Mouse (Mus musculus) liver, embryonic 13.5 days (tissue): ENCODE data around the gene Ptpdc1. TPM values are rescaled to one million over a fixed set of nuclear protein-coding genes. Genes with fewer than 3 reads are reported as not detected.
A peak's percentile ranks its signal among the peaks of the same experiment; 100 is the strongest.

ENCODE experiments used
- ATAC-seq: fragments of 200-750 bp; cut with Nextera tagmentation; 2 replicates; pipeline ENCODE4 v1.8.0; 2017; ENCODE audit warnings: low read depth, mild to moderate bottlenecking, moderate number of reproducible peaks, moderate library complexity
- DNase-seq: peaks from one replicate; pipeline ENCODE4 v3.0.0; 2022
- H3K27ac ChIP-seq: fragments of 300-500 bp; sonication (generic); 2 replicates; pipeline ENCODE4 v1.5.1; 2015; ENCODE audit warnings: moderate library complexity, mild to moderate bottlenecking, inconsistent platforms
- H3K27me3 ChIP-seq: fragments of 300-500 bp; sonication (generic); 2 replicates; pipeline ENCODE4 v1.6.1; 2015; ENCODE audit warnings: mild to moderate bottlenecking, inconsistent platforms
- H3K36me3 ChIP-seq: fragments of 300-500 bp; sonication (generic); 2 replicates; pipeline ENCODE4 v1.6.1; 2015; ENCODE audit warnings: mild to moderate bottlenecking, inconsistent platforms
- H3K4me1 ChIP-seq: fragments of 300-500 bp; sonication (generic); replicated peaks from 2 replicates; pipeline ENCODE4 v1.6.1; 2015; ENCODE audit warnings: inconsistent platforms
- H3K4me2 ChIP-seq: fragments of 300-500 bp; sonication (generic); 2 replicates; pipeline ENCODE4 v1.6.1; 2015; ENCODE audit warnings: inconsistent platforms, mild to moderate bottlenecking, moderate library complexity
- H3K4me3 ChIP-seq: fragments of 300-500 bp; sonication (generic); replicated peaks from 2 replicates; pipeline ENCODE4 v1.5.1; 2015; ENCODE audit warnings: mild to moderate bottlenecking, inconsistent platforms
- H3K9ac ChIP-seq: fragments of 300-500 bp; sonication (generic); 2 replicates; pipeline ENCODE4 v1.6.1; 2015; ENCODE audit warnings: mild to moderate bottlenecking, inconsistent platforms
- H3K9me3 ChIP-seq: fragments of 300-500 bp; sonication (generic); replicated peaks from 2 replicates; pipeline ENCODE4 v1.6.1; 2016; ENCODE audit warnings: inconsistent platforms
- WGBS: fragments of 180-500 bp; shearing (Covaris S2); methylation state at CpG from one replicate; pipeline ENCODE4 v1.1.7; 2015; ENCODE audit not compliant: insufficient replicate concordance; 5-methylcytosine and 5-hydroxymethylcytosine counted together
- polyA plus RNA-seq: library from polyadenylated mRNA; unstranded; fragments of >200 nt; fragmentation: Nextera tagmentation; extraction: Ambion mirVana; gene quantifications from 2 replicates; pipeline ENCODE4 v1.2.1, GENCODE M21; 2015

Ptpdc1 gene
- polyA plus RNA-seq, 1 experiment from 2014 or later, result 0.53 TPM

DNA sequence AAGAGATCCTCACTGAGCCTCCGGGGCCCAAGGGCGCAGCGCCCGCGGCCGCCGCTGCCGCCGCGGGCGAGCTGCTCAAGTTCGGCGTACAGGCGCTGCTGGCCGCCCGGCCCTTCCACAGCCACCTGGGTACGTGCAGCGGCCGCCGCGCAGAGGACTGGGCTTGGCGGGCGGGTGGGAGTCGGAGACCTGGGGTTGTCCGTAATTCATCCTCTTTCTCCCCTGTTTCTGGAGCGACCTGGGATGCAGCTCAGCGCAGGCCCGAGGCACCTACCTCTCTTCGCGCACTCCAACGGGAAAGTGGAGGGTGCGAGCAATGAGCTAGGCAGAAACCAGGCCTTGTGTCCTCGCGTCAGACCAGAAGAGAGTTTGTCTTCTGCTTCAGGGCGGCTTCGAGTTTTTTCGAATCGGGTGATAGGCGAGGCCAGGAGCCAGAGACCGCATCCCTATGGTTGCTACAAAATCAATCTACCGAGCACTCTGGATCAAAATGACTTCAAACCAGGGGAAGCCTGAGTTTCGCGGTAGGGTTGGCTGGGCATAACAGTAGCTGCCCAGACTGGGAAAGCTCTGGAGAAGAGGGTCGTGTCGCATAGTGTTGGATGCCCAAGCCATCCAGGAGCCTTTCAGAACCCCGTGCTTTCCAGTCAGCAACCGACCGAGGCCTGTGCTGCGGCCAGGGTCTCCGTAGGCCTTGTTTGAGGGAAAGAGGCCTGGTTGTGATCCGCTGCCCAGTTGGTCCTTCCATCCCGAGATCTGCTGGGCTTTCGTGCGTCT lies 37.9 kb upstream of the Ptpdc1 start:
- H3K36me3 ChIP-seq, result no peaks in the 10 kb centered on the region
- peak overlapping the region; percentile 33 for H3K4me3 ChIP-seq
- no peaks in the 10 kb centered on the region for H3K9me3 ChIP-seq
- H3K27me3 ChIP-seq, result peaks cover 100% of the 10 kb centered on the region
- no peak for DNase-seq
- ATAC-seq, result no peak
- H3K9ac ChIP-seq, result no peak overlapping the region; the same call in 1 of the 2 replicates
- peak overlapping the region; percentile 51 for H3K4me2 ChIP-seq
- H3K27ac ChIP-seq, result no peak overlapping the region
- 2% methylated on average over 50 of the region's 54 CpGs for WGBS
- H3K4me1 ChIP-seq, result peaks cover 10% of the 10 kb centered on the region; the same call in 1 of the 2 replicates

DNA sequence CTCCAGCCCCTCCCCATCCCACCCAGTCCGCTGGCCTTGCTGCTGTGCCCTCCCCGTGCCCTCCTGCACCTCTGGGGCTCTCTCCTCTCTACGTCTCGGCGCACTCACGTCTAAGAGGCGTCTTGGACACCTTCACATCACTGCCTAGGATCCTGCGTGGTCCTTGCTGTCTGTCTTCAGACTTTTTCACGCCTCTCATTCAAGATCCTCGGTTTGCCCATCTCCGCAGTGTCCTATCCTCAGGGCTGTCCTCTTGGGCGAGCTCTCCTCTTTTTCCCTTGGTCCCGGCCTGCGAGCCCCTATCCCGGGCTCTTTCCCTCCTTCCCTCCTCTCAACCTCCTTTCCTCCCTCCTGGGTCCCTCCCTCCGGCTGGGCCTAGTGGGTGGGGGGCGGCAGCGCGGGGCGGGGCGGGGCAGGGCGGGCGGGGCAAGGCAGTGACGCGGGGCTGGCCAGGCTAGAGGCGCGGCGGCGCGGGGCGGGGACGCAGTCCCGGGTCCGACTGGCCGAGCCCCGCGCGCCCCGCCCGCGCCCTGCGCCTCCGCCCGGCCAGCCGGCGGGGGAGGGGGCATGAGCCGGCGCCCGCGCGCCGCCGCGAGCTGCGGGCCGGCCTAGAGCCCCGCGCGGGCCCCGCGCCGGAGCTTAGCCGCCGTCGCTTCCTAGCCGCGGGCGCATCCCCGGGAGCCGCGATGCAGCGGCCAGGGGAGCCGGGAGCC lies 37.1 kb upstream of the Ptpdc1 start, which contains the start of gene Barx1:
Barx1 (plus strand) TSS at position 568 of the 713 bp plus-strand sequence.
- WGBS, result under 1% methylated on average over 70 of the region's 73 CpGs
- H3K4me1 ChIP-seq, result peaks cover 10% of the 10 kb centered on the region; the same call in 1 of the 2 replicates
- ATAC-seq (no peak), DNase-seq (no peak)
- H3K4me3 ChIP-seq, result peak within 1 kb of the TSS; percentile 33
- H3K9ac ChIP-seq, result no peak within 1 kb of the TSS; the same call in 1 of the 2 replicates
- H3K27ac ChIP-seq, result no peak within 1 kb of the TSS
- H3K27me3 ChIP-seq, result peaks cover 100% of the 10 kb centered on the region
- no peaks in the 10 kb centered on the region for H3K9me3 ChIP-seq
- H3K36me3 ChIP-seq, result no peaks in the 10 kb centered on the region
- H3K4me2 ChIP-seq, result peak within 1 kb of the TSS; percentile 51

GRCm38 (mm10) chr13:48661561-48661960 lies 36.1 kb upstream of the Ptpdc1 start:
- Histone ChIP-seq H3K4me1 (peaks cover 10% of the 10 kb centered on the region; the same call in 1 of the 2 replicates), H3K4me2 (no peak overlapping the region), H3K9ac (no peak overlapping the region), H3K27ac (no peak overlapping the region), H3K4me3 (no peak overlapping the region), H3K9me3 (no peaks in the 10 kb centered on the region), H3K36me3 (no peaks in the 10 kb centered on the region), H3K27me3 (peaks cover 100% of the 10 kb centered on the region)
- ATAC-seq, result no peak
- WGBS, result 5% methylated on average over 1 of the region's 1 CpGs
- no peak for DNase-seq

- DNase-seq, result no peak
Measured at GRCm38 (mm10) chr13:48660741-48661140, 35.3 kb upstream of the Ptpdc1 start.

DNA sequence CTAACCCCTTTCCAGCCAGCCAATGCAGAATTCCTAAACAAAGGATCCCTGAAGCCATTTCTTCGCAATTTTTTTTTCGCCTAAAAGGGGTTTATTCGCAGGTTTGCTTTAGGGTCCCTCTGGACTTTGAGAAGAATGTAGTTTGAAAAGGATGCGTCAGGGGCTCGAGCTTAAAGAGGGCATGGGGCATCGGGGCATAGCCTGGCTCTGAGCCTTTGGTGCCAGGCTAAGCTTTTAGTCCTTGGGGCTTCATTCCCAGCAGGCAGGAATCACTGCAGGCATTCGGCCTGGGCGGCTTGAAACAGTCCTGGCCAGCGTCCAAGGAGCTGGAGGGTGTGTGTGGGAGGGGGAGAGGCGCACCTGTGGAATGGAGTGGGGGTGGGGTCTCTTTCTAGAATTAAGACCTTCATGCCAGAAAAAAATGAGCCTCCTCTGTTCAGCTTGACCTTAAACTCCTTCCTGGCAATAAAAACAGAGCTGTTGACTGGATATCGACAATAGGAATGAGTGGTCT lies 34.8 kb upstream of the Ptpdc1 start:
- Histone ChIP-seq H3K27me3 (peaks cover 100% of the 10 kb centered on the region), H3K9ac (no peak overlapping the region), H3K36me3 (no peaks in the 10 kb centered on the region), H3K27ac (no peak overlapping the region), H3K9me3 (no peaks in the 10 kb centered on the region), H3K4me1 (peaks cover 10% of the 10 kb centered on the region; the same call in 1 of the 2 replicates), H3K4me2 (no peak overlapping the region), H3K4me3 (no peak overlapping the region)
- ATAC-seq, result no peak
- no peak for DNase-seq
- WGBS, result 3% methylated on average over 11 of the region's 11 CpGs

More at GRCm38 (mm10) chr13:48660741-48661140, 35.3 kb upstream of the Ptpdc1 start:
- ATAC-seq, result no peak
- Histone ChIP-seq H3K36me3 (no peaks in the 10 kb centered on the region), H3K9ac (no peak overlapping the region), H3K4me1 (peaks cover 10% of the 10 kb centered on the region; the same call in 1 of the 2 replicates), H3K9me3 (no peaks in the 10 kb centered on the region), H3K4me3 (no peak overlapping the region), H3K27ac (no peak overlapping the region), H3K27me3 (peaks cover 100% of the 10 kb centered on the region), H3K4me2 (no peak overlapping the region)
- WGBS, result 13% methylated on average over 6 of the region's 6 CpGs

- Histone ChIP-seq H3K27ac (no peak overlapping the region), H3K9me3 (no peaks in the 10 kb centered on the region), H3K36me3 (no peaks in the 10 kb centered on the region), H3K9ac (no peak overlapping the region), H3K4me1 (peaks cover 7% of the 10 kb centered on the region; the same call in 1 of the 2 replicates), H3K4me3 (0 out of 2 replicates have a peak overlapping the region, but pooled peaks have one; percentile 6), H3K4me2 (peak overlapping the region; percentile 30; the same call in 1 of the 2 replicates), H3K27me3 (peaks cover 100% of the 10 kb centered on the region)
- ATAC-seq, result no peak
- WGBS, result 2% methylated on average over 38 of the region's 38 CpGs
- DNase-seq, result no peak
Measured at GRCm38 (mm10) chr13:48659254-48660220, 34.1 kb upstream of the Ptpdc1 start.

DNA sequence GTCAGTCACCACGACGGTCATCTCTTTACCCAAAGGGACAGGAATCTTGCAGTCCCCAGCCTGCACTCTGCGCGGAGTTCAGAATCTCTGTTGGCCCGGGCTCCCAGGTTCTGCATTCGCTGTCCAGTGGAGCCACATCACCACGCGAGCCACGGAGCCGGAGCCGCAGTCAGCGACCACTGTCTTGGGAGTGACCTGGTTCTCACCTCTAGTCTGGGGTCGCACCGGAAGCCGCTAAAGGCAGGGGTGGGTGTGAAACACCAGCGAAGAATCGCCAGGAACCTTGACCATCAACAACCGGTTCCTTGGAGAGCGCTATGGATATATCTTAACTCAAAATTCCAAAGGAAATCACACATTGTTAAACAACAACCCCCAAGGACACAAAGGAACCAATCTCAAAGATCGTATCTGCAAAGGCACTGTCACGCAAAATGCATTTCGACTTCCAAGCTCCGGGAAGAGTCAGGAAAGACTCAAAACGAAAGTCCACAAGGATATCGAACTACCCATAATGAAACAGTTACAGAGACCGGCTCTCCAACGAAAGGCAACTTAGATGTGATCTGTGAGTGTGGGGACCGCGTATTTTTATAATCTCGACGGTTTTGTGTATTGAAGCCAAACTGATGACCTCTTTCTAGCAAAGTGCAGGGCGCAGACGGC lies 33.3 kb upstream of the Ptpdc1 start:
- Histone ChIP-seq H3K4me3 (no peak overlapping the region), H3K36me3 (no peaks in the 10 kb centered on the region), H3K4me2 (peak overlapping the region; percentile 30; the same call in 1 of the 2 replicates), H3K9me3 (no peaks in the 10 kb centered on the region), H3K27me3 (peaks cover 99% of the 10 kb centered on the region), H3K9ac (no peak overlapping the region), H3K4me1 (peaks cover 7% of the 10 kb centered on the region; the same call in 1 of the 2 replicates), H3K27ac (no peak overlapping the region)
- ATAC-seq, result no peak
- no peak for DNase-seq
- WGBS, result 2% methylated on average over 33 of the region's 33 CpGs

GRCm38 (mm10) chr13:48657791-48658190 lies 32.3 kb upstream of the Ptpdc1 start:
- Histone ChIP-seq H3K4me3 (no peak overlapping the region), H3K9ac (no peak overlapping the region), H3K4me2 (no peak overlapping the region), H3K27ac (no peak overlapping the region), H3K36me3 (no peaks in the 10 kb centered on the region), H3K9me3 (no peaks in the 10 kb centered on the region), H3K4me1 (0 out of 2 replicates have a peak, but pooled peaks cover 3% of the 10 kb centered on the region), H3K27me3 (peaks cover 99% of the 10 kb centered on the region)
- 5% methylated on average over 9 of the region's 9 CpGs for WGBS
- DNase-seq, result no peak
- ATAC-seq, result no peak

- Histone ChIP-seq H3K4me1 (peaks cover 17% of the 10 kb centered on the region), H3K27ac (no peak overlapping the region), H3K4me3 (no peak overlapping the region), H3K27me3 (peaks cover 86% of the 10 kb centered on the region), H3K4me2 (no peak overlapping the region), H3K36me3 (no peaks in the 10 kb centered on the region), H3K9ac (no peak overlapping the region), H3K9me3 (no peaks in the 10 kb centered on the region)
- 1% methylated on average over 8 of the region's 8 CpGs for WGBS
- DNase-seq, result no peak
- no peak for ATAC-seq
Measured at GRCm38 (mm10) chr13:48655637-48656036, 30.2 kb upstream of the Ptpdc1 start.
